Mouse (Mus musculus) neural tube, embryonic 11.5 days (tissue): ENCODE results near the gene Fam234b. TPM values are rescaled to one million over a fixed set of nuclear protein-coding genes. Genes with fewer than 3 reads are reported as not detected.
A peak's percentile ranks its signal among the peaks of the same experiment; 100 is the strongest.

Experiments
- ATAC-seq: fragments of 200-750 bp; cut with Nextera tagmentation; 2 replicates; pipeline ENCODE4 v1.8.0; 2017; ENCODE audit warnings: moderate number of reproducible peaks, mild to moderate bottlenecking, moderate TSS enrichment, moderate library complexity; ENCODE audit not compliant: insufficient read depth, low FRiP score, low TSS enrichment
- DNase-seq: peaks from one replicate; pipeline ENCODE4 v3.0.0-alpha.2; 2015; ENCODE audit warnings: low spot score
- H3K27ac ChIP-seq: fragments of 300-500 bp; sonication (generic); 2 replicates; pipeline ENCODE4 v1.5.1; 2014; ENCODE audit warnings: low read depth, mild to moderate bottlenecking, low read length
- H3K27me3 ChIP-seq: fragments of 300-500 bp; sonication (generic); 2 replicates; pipeline ENCODE4 v1.6.1; 2014; ENCODE audit warnings: mild to moderate bottlenecking, low read length, mixed read lengths; ENCODE audit not compliant: control insufficient read depth, insufficient read depth
- H3K36me3 ChIP-seq: fragments of 300-500 bp; sonication (generic); 2 replicates; pipeline ENCODE4 v1.6.1; 2014; ENCODE audit warnings: mild to moderate bottlenecking, low read length, moderate library complexity, mixed read lengths; ENCODE audit not compliant: control insufficient read depth, insufficient read depth
- H3K4me1 ChIP-seq: fragments of 300-500 bp; sonication (generic); 2 replicates; pipeline ENCODE4 v1.6.1; 2014; ENCODE audit warnings: low read length, mixed read lengths; ENCODE audit not compliant: control insufficient read depth, insufficient read depth
- H3K4me2 ChIP-seq: fragments of 300-500 bp; sonication (generic); 2 replicates; pipeline ENCODE4 v1.6.1; 2014; ENCODE audit warnings: low read depth, mild to moderate bottlenecking, moderate library complexity
- H3K4me3 ChIP-seq: fragments of 300-500 bp; sonication (generic); 2 replicates; pipeline ENCODE4 v1.5.1; 2014; ENCODE audit warnings: low read depth, low read length
- H3K9ac ChIP-seq: fragments of 300-500 bp; sonication (generic); 2 replicates; pipeline ENCODE4 v1.6.1; 2014; ENCODE audit warnings: mild to moderate bottlenecking, low read length
- H3K9me3 ChIP-seq: fragments of 300-500 bp; sonication (generic); 2 replicates; pipeline ENCODE4 v1.6.1; 2016; ENCODE audit warnings: low read length; ENCODE audit not compliant: control insufficient read depth
- WGBS: fragments of 180-500 bp; shearing (Covaris S2); extraction: QIAGEN DNeasy Blood & Tissue Kit; methylation state at CpG from one replicate; pipeline ENCODE4 v1.1.7; 2014; 5-methylcytosine and 5-hydroxymethylcytosine counted together
- polyA plus RNA-seq: library from polyadenylated mRNA; unstranded; fragments of >200 nt; fragmentation: Nextera tagmentation; extraction: Ambion mirVana; gene quantifications from 2 replicates; pipeline ENCODE4 v1.2.1, GENCODE M21; 2014

The Fam234b gene
- polyA plus RNA-seq, 1 experiment from 2014 or later = 41.3 TPM

DNA sequence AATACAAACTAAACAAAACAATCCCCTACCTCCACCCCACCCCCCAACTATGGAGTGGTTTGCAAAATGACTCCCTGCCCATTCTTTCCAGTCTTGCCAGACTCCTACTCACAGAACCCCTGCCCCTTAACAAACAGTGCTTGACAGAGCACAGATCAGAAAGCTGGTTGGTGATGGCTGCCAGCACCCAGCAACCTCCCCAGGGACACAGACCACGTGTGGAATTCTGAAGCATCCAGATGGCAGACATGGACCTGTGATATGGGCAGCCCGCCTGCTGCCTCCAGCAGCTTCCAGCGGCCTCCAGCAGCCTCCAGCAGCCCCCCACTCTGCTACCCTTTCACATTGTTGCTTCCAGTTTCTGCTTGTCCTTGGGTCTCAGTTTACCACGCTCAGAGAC lies 77.5 kb downstream of the Fam234b start:
- no peak for ATAC-seq
- no peak overlapping the region for H3K9ac ChIP-seq
- H3K27me3 ChIP-seq = no peaks in the 10 kb centered on the region
- H3K4me2 ChIP-seq = no peak overlapping the region
- H3K4me3 ChIP-seq = no peak overlapping the region
- no peak overlapping the region for H3K27ac ChIP-seq
- no peak for DNase-seq
- H3K4me1 ChIP-seq = peaks cover 7% of the 10 kb centered on the region; the same call in 1 of the 2 replicates
- no peaks in the 10 kb centered on the region for H3K36me3 ChIP-seq
- 73% methylated on average over 4 of the region's 4 CpGs for WGBS
- H3K9me3 ChIP-seq = no peaks in the 10 kb centered on the region

DNA sequence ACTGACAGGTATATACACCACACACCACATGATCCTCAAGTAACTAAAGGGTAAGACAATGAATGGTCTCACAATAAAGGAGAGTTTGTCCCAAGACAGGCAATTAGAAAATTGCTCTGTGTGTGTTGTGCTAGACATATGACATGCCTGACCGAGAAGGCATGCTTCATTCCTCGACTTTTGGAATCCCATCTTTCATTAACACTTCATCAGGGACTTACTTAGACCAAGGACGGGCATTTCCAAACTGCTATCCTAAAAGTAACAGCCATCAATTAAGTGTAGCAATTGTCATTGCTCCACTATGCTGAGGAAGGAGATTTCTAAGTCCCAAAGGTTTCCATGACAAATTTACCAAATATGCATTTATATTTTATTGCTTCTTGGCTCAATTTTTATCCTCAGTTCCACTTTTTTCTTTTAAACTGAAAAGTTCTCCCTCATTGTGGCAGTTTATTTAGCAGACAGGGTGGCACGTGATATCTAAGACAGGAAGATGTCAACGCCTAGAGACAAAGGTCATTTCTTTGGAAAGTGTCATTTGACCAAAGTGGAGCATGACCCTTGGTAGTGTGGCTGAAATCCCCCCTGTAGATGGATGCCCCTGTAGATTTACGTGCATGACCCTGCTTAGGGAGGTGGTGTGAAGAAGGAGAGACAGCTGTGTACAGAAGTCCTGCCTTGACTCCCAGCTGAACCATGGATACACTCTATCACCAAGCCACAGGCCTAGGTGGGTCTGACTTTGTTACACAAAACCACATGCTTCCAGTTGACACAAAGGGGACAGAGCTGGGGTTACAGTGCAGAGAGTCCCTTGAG lies 78.9 kb downstream of the Fam234b start:
- no peaks in the 10 kb centered on the region for H3K9me3 ChIP-seq
- H3K4me1 ChIP-seq = peaks cover 7% of the 10 kb centered on the region; the same call in 1 of the 2 replicates
- no peaks in the 10 kb centered on the region for H3K27me3 ChIP-seq
- no peak overlapping the region for H3K9ac ChIP-seq
- no peaks in the 10 kb centered on the region for H3K36me3 ChIP-seq
- no peak overlapping the region for H3K27ac ChIP-seq
- no peak overlapping the region for H3K4me2 ChIP-seq
- DNase-seq (no peak), ATAC-seq (no peak)
- WGBS = 68% methylated on average over 6 of the region's 6 CpGs
- H3K4me3 ChIP-seq = no peak overlapping the region

DNA sequence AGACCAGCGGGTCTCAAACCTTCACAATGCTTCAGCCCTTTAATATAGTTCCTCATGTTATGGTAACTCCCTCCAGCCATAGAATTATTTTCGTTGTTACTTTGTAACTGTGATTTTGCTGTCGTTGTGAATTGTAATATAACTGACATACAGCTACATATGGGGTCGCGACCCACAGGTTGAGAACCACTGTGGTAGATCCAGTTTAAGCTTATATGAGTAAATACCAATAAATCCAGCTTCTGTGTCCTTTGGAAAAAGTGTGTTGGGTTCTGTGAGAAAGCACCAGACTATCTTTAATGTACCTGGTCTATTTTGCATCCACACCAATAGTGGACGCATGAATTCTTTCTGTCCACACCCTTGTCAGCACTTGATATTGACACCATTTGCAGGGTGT lies 80.5 kb downstream of the Fam234b start:
- no peaks in the 10 kb centered on the region for H3K36me3 ChIP-seq
- H3K27me3 ChIP-seq = no peaks in the 10 kb centered on the region
- WGBS = 87% methylated on average over 6 of the region's 6 CpGs
- peaks cover 5% of the 10 kb centered on the region; the same call in 1 of the 2 replicates for H3K4me1 ChIP-seq
- no peaks in the 10 kb centered on the region for H3K9me3 ChIP-seq
- H3K4me2 ChIP-seq = no peak overlapping the region
- DNase-seq = no peak
- no peak overlapping the region for H3K27ac ChIP-seq
- ATAC-seq = no peak
- H3K4me3 ChIP-seq = no peak overlapping the region
- H3K9ac ChIP-seq = no peak overlapping the region

DNA sequence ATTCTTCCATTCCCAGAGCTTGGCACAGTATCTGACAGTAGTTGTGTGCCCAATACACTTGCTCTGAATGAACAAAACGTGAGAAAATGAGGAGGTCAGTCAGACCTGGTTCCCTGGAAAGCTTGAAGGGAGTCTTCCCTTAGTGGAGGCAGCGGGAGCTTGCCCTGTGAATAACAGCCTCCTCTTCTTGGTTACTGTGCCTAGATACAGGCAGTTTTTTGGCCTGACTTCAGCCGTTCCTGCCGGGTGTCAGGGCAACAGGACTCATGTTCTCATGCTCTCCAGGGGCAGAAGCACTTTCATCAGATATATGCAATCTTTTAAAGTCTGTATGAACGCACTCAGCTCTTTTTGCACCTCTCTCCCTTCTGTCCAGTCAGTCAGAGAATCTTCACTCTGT lies 81.5 kb downstream of the Fam234b start:
- H3K4me2 ChIP-seq = no peak overlapping the region
- DNase-seq (no peak), ATAC-seq (0 out of 2 replicates have a peak, but pooled peaks have one; percentile 27)
- no peak overlapping the region for H3K27ac ChIP-seq
- H3K27me3 ChIP-seq = no peaks in the 10 kb centered on the region
- H3K36me3 ChIP-seq = no peaks in the 10 kb centered on the region
- H3K9me3 ChIP-seq = no peaks in the 10 kb centered on the region
- H3K4me3 ChIP-seq = no peak overlapping the region
- H3K9ac ChIP-seq = no peak overlapping the region
- WGBS = 52% methylated on average over 5 of the region's 5 CpGs
- peaks cover 5% of the 10 kb centered on the region; the same call in 1 of the 2 replicates for H3K4me1 ChIP-seq

- H3K27me3 ChIP-seq = no peaks in the 10 kb centered on the region
- no peak overlapping the region for H3K4me3 ChIP-seq
- no peak overlapping the region for H3K4me2 ChIP-seq
- peak; percentile 67; the same call in 1 of the 2 replicates for ATAC-seq
- no peak for DNase-seq
- H3K4me1 ChIP-seq = peaks cover 5% of the 10 kb centered on the region; the same call in 1 of the 2 replicates
- H3K9ac ChIP-seq = no peak overlapping the region
- H3K9me3 ChIP-seq = no peaks in the 10 kb centered on the region
- H3K36me3 ChIP-seq = no peaks in the 10 kb centered on the region
- WGBS = 9% methylated on average over 10 of the region's 10 CpGs
- H3K27ac ChIP-seq = no peak overlapping the region
Measured at GRCm38 (mm10) chr6:135279856-135280255, 82.1 kb downstream of the Fam234b start.

GRCm38 (mm10) chr6:135292391-135292790 lies 94.6 kb downstream of the Fam234b start:
- Histone ChIP-seq H3K36me3 (no peaks in the 10 kb centered on the region), H3K27ac (no peak overlapping the region), H3K9ac (no peak overlapping the region), H3K27me3 (no peaks in the 10 kb centered on the region), H3K9me3 (no peaks in the 10 kb centered on the region), H3K4me2 (no peak overlapping the region), H3K4me1 (no peaks in the 10 kb centered on the region), H3K4me3 (no peak overlapping the region)
- ATAC-seq = no peak
- no peak for DNase-seq
- WGBS = 83% methylated on average over 4 of the region's 4 CpGs

DNA sequence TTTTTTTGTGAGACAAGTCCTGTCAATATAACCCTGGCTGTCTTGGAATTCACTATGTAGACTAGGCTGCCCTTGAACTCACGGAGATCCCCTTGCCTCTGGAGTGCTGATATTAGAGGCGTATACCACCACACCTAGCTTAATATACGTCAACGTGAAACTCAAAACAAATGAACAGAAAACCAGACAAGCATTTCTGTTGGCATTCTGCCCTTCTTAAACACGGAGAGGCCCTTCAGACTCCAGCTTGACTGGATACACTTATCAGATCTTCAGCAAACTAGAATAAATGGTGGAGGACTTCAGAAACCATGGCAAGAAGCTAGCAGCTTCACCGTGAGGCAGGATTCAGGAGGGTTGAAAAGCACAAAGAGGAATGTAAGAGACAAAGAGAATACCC lies 96.4 kb downstream of the Fam234b start:
- Histone ChIP-seq H3K4me3 (no peak overlapping the region), H3K9ac (no peak overlapping the region), H3K36me3 (no peaks in the 10 kb centered on the region), H3K4me1 (no peaks in the 10 kb centered on the region), H3K27ac (no peak overlapping the region), H3K27me3 (no peaks in the 10 kb centered on the region), H3K4me2 (no peak overlapping the region), H3K9me3 (no peaks in the 10 kb centered on the region)
- ATAC-seq (no peak), DNase-seq (no peak)
- 91% methylated on average over 6 of the region's 6 CpGs for WGBS
